Mouse (Mus musculus) myocyte (in vitro differentiated cells): ENCODE measurements at regions not wholly inside any gene's neighbourhood (a gene's known extent, or its start where the extent isn't known, plus 50 kb on each side); places are given as distances from the start of the nearest gene placed in this dataset.

Experiments
- E2F4 ChIP-seq: IDR thresholded peaks from one replicate; pipeline ENCODE4 v1.6.1; 2011; ENCODE audit warnings: mild to moderate bottlenecking, control low read depth, moderate library complexity; ENCODE audit not compliant: insufficient read depth
- MYOD1 ChIP-seq, 3 experiments: IDR thresholded peaks; one replicate each; pipeline ENCODE4 v1.6.1; 2011; ENCODE audit warnings: control low read depth in 2 of 3, low read depth in 2 of 3, mild to moderate bottlenecking in 2 of 3, moderate library complexity in 1 of 3; ENCODE audit not compliant: insufficient read length in 2 of 3, control insufficient read depth in 1 of 3
- POLR2A ChIP-seq: IDR thresholded peaks from one replicate; pipeline ENCODE4 v1.6.1; 2011; ENCODE audit warnings: low read depth, mild to moderate bottlenecking, control low read depth, moderate library complexity; ENCODE audit not compliant: insufficient read length
- REST ChIP-seq: IDR thresholded peaks from one replicate; pipeline ENCODE4 v1.6.1; 2011; ENCODE audit warnings: mild to moderate bottlenecking, control low read depth, moderate library complexity; ENCODE audit not compliant: insufficient read depth, insufficient read length
- TCF12 ChIP-seq: IDR thresholded peaks from one replicate; pipeline ENCODE4 v1.6.1; 2011; ENCODE audit warnings: mild to moderate bottlenecking, control low read depth; ENCODE audit not compliant: poor library complexity, insufficient read depth, severe bottlenecking

DNA sequence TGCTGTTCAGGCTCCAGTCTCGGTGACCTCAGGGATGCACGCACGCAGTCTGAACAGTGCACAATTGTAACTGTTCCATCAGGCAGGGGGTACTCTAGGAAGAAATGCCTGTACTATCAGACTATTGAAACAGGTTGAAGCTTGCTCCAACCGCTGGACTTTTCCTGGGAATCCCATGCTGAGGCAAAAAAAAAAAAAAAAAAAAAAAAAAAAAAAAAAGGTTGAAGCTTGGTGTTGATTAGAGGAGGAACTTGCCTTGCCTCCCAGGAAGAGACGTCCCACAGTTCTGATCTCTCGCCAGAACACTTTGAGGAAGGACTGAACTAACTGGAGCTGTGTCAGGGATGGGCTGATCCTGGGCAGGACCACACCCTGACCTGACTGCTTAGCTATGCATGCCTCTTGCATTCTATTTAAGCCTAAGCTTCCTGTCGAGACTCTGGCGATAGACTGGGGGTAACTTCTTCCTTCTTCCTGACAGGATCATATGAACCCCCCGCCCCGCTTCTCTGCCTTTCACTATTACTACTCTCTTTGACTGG lies 341.6 kb downstream of the Diras2 start:
- TF ChIP-seq POLR2A (no peak), TCF12 (no peak), REST (no peak), MYOD1 (IDR thresholded peaks at IDR 0.05; ENCODE audit: control insufficient read depth in 1 of 3, insufficient read length in 2 of 3, low read depth in 2 of 3) (no peak), E2F4 (no peak)
